Mouse (Mus musculus) neural tube, embryonic 15.5 days (tissue): ENCODE results near the gene Ubxn11. TPM values are rescaled to one million over a fixed set of nuclear protein-coding genes. Genes with fewer than 3 reads are reported as not detected.
"Not testable (repeated sequence)": the region's sequence is repeated elsewhere in the genome, so short reads cannot be mapped to it uniquely, and the experiment has no call there.

Experiments used
- ATAC-seq: fragments of 200-750 bp; cut with Nextera tagmentation; 2 replicates; pipeline ENCODE4 v1.8.0; 2017; ENCODE audit warnings: mild to moderate bottlenecking, moderate TSS enrichment, moderate library complexity; ENCODE audit not compliant: low FRiP score
- H3K27ac ChIP-seq: fragments of 300-500 bp; sonication (generic); replicated peaks from 2 replicates; pipeline ENCODE4 v1.5.1; 2015; ENCODE audit warnings: mild to moderate bottlenecking, inconsistent platforms
- H3K27me3 ChIP-seq: fragments of 300-500 bp; sonication (generic); replicated peaks from 2 replicates; pipeline ENCODE4 v1.6.1; 2015; ENCODE audit warnings: inconsistent platforms
- H3K36me3 ChIP-seq: fragments of 300-500 bp; sonication (generic); 2 replicates; pipeline ENCODE4 v1.6.1; 2015; ENCODE audit warnings: inconsistent platforms
- H3K4me1 ChIP-seq: fragments of 300-500 bp; sonication (generic); 2 replicates; pipeline ENCODE4 v1.6.1; 2015; ENCODE audit warnings: inconsistent platforms
- H3K4me2 ChIP-seq: fragments of 300-500 bp; sonication (generic); 2 replicates; pipeline ENCODE4 v1.6.1; 2015; ENCODE audit warnings: inconsistent platforms, mild to moderate bottlenecking, moderate library complexity
- H3K4me3 ChIP-seq: fragments of 300-500 bp; sonication (generic); replicated peaks from 2 replicates; pipeline ENCODE4 v1.5.1; 2015; ENCODE audit warnings: mild to moderate bottlenecking, inconsistent platforms
- H3K9ac ChIP-seq: fragments of 300-500 bp; sonication (generic); replicated peaks from 2 replicates; pipeline ENCODE4 v1.6.1; 2015; ENCODE audit warnings: mild to moderate bottlenecking, inconsistent platforms
- H3K9me3 ChIP-seq: fragments of 300-500 bp; sonication (generic); replicated peaks from 2 replicates; pipeline ENCODE4 v1.6.1; 2016; ENCODE audit warnings: inconsistent platforms
- WGBS: fragments of 180-500 bp; shearing (Covaris S2); methylation state at CpG from one replicate; pipeline ENCODE4 v1.1.7; 2015; ENCODE audit warnings: mixed read lengths; 5-methylcytosine and 5-hydroxymethylcytosine counted together
- polyA plus RNA-seq: library from polyadenylated mRNA; unstranded; fragments of >200 nt; fragmentation: Nextera tagmentation; extraction: Ambion mirVana; gene quantifications from 2 replicates; pipeline ENCODE4 v1.2.1, GENCODE M21; 2015

Ubxn11 gene
- polyA plus RNA-seq, 1 experiment from 2014 or later, result 19.4 TPM

DNA sequence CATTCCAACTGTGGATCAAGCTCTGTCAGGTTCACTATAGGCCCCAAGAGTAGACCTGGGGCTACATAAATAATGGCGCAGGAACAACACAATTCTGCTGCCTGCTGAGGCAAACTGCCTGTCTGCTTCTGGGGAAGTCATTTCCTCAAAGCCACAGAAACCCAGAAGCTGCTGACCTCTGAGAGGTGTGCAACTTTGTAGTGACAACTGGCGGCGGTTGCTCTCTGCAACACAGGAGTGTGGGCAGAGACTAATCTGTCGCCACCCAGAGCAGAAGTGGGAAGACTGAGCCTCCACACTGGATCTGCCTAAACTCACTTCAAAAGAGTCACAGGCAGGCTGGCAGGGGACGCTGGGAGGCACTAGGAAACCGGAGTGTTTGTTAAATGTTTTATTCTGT lies 27.1 kb downstream of the Ubxn11 start:
- H3K27me3 ChIP-seq, result no peaks in the 10 kb centered on the region
- no peak overlapping the region for H3K4me3 ChIP-seq
- peaks cover 31% of the 10 kb centered on the region for H3K4me1 ChIP-seq
- H3K4me2 ChIP-seq, result peak overlapping the region; percentile 87
- WGBS, result 61% methylated on average over 6 of the region's 6 CpGs
- no peak for ATAC-seq
- H3K27ac ChIP-seq, result 0 out of 2 replicates have a peak overlapping the region, but pooled peaks have one; percentile 86
- H3K9ac ChIP-seq, result no peak overlapping the region
- H3K9me3 ChIP-seq, result no peaks in the 10 kb centered on the region
- H3K36me3 ChIP-seq, result peaks cover 10% of the 10 kb centered on the region

DNA sequence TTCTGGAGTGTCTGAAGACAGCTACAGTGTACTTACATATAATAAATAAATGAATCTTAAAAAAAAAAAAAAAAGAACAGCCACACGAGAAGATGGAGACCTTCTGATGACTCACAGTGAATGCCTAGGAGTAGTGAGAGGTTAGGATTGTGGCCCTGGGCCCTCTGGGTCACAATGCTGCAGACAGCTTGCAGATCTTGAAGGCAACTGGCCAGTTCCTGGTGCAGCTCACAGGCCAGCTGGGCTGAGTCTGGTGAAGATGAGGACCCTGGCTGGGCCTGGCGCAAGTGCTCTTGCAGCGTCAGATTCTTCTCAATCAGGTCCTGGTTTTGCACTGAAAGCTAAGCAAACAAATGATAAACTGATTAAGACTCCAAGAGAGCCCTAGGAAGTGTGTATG lies 29.7 kb downstream of the Ubxn11 start:
- Histone ChIP-seq H3K9ac (no peak overlapping the region), H3K27me3 (no peaks in the 10 kb centered on the region), H3K36me3 (peaks cover 10% of the 10 kb centered on the region), H3K27ac (no peak overlapping the region), H3K4me3 (no peak overlapping the region), H3K4me1 (peaks cover 20% of the 10 kb centered on the region), H3K4me2 (no peak overlapping the region), H3K9me3 (no peaks in the 10 kb centered on the region)
- no peak for ATAC-seq
- 89% methylated on average over 3 of the region's 3 CpGs for WGBS

DNA sequence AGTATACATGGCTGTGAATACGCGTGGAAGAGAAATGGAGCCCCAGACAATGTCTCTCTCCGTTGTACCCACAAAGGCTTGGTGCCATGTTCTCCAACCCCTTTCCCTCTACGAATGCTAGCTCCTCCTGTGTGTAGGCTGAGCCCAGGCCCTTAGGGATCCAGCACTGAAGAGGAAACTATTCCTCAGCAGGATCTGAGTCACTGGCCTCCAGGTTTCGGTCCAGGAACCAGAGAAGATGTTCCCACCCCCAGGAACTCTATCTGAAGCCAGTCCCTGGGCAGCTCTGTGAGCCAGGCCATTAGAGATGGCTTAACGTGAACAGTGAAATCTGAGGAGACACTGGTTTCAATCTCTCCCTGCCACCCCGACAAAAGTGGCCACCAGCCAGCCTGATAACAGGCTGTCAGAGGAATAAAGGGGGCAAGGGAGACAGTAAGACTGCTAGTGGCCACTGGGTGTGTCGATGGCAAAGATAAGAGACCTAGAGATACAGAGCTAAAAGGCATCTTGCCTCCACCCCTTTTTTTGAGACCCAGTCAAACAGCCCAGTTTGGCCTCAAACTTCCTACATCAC lies 30.2 kb downstream of the Ubxn11 start:
- peaks cover 14% of the 10 kb centered on the region for H3K36me3 ChIP-seq
- no peak overlapping the region for H3K4me3 ChIP-seq
- peaks cover 15% of the 10 kb centered on the region for H3K4me1 ChIP-seq
- H3K4me2 ChIP-seq, result no peak overlapping the region
- WGBS, result 87% methylated on average over 8 of the region's 8 CpGs
- H3K9me3 ChIP-seq, result no peaks in the 10 kb centered on the region
- no peaks in the 10 kb centered on the region for H3K27me3 ChIP-seq
- ATAC-seq, result no peak
- H3K27ac ChIP-seq, result no peak overlapping the region
- no peak overlapping the region for H3K9ac ChIP-seq

- Histone ChIP-seq H3K4me1 (no peaks in the 10 kb centered on the region), H3K27ac (no peak overlapping the region), H3K9me3 (no peaks in the 10 kb centered on the region), H3K27me3 (no peaks in the 10 kb centered on the region), H3K36me3 (peaks cover 10% of the 10 kb centered on the region; the same call in 1 of the 2 replicates), H3K9ac (no peak overlapping the region), H3K4me2 (no peak overlapping the region), H3K4me3 (no peak overlapping the region)
- 79% methylated on average over 3 of the region's 3 CpGs for WGBS
- no peak for ATAC-seq
These were observed 34.0 kb downstream of the Ubxn11 start for GRCm38 (mm10) chr4:134136280-134136926.

DNA sequence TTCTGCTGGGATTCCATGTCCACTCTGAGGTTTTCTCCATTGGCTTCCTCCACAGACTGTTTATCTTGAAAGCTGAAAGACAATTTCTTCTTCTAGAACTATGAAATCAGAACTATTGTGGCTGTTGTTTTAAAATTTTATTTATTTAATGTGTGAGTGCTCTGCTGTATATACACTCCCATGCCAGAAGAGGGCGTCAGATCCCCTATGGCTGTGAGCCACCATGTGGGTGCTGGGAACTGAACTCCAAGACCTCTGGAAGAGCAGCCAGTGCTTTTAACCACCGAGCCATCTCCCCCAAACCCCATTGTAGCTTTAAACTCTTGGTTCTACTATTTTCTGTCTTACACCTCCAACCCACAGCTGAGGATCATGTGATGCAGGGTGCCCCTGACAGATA lies 36.5 kb downstream of the Ubxn11 start:
- peaks cover 10% of the 10 kb centered on the region; the same call in 1 of the 2 replicates for H3K36me3 ChIP-seq
- no peak overlapping the region for H3K4me2 ChIP-seq
- ATAC-seq, result no peak
- no peaks in the 10 kb centered on the region for H3K27me3 ChIP-seq
- no peak overlapping the region for H3K27ac ChIP-seq
- H3K4me3 ChIP-seq, result no peak overlapping the region
- no peaks in the 10 kb centered on the region for H3K4me1 ChIP-seq
- H3K9ac ChIP-seq, result no peak overlapping the region
- 90% methylated on average over 2 of the region's 2 CpGs for WGBS
- H3K9me3 ChIP-seq, result no peaks in the 10 kb centered on the region

GRCm38 (mm10) chr4:134144297-134144696 lies 41.9 kb downstream of the Ubxn11 start:
- ATAC-seq, H3K27me3 ChIP-seq, H3K9me3 ChIP-seq, H3K4me2 ChIP-seq, H3K27ac ChIP-seq, H3K4me1 ChIP-seq, H3K9ac ChIP-seq, H3K4me3 ChIP-seq: not testable (repeated sequence)
- 96% methylated on average over 5 of the region's 5 CpGs for WGBS
- H3K36me3 ChIP-seq, result peaks cover 27% of the 10 kb centered on the region

- Histone ChIP-seq H3K9ac (no peak overlapping the region), H3K27ac (no peak overlapping the region), H3K36me3 (peaks cover 48% of the 10 kb centered on the region), H3K4me3 (no peak overlapping the region), H3K27me3 (no peaks in the 10 kb centered on the region), H3K4me2 (no peak overlapping the region), H3K9me3 (no peaks in the 10 kb centered on the region), H3K4me1 (no peaks in the 10 kb centered on the region)
- no peak for ATAC-seq
- WGBS, result 95% methylated on average over 4 of the region's 4 CpGs
These were observed 47.0 kb downstream of the Ubxn11 start for GRCm38 (mm10) chr4:134149389-134149788.

- no peak for ATAC-seq
- WGBS, result 94% methylated on average over 3 of the region's 3 CpGs
- H3K27ac ChIP-seq, result no peak overlapping the region
- no peak overlapping the region for H3K4me2 ChIP-seq
- no peak overlapping the region for H3K4me3 ChIP-seq
- no peak overlapping the region for H3K9ac ChIP-seq
- no peaks in the 10 kb centered on the region for H3K27me3 ChIP-seq
- H3K4me1 ChIP-seq, result no peaks in the 10 kb centered on the region
- H3K9me3 ChIP-seq, result no peaks in the 10 kb centered on the region
- peaks cover 48% of the 10 kb centered on the region for H3K36me3 ChIP-seq
These were observed 49.7 kb downstream of the Ubxn11 start for GRCm38 (mm10) chr4:134152112-134152511.

DNA sequence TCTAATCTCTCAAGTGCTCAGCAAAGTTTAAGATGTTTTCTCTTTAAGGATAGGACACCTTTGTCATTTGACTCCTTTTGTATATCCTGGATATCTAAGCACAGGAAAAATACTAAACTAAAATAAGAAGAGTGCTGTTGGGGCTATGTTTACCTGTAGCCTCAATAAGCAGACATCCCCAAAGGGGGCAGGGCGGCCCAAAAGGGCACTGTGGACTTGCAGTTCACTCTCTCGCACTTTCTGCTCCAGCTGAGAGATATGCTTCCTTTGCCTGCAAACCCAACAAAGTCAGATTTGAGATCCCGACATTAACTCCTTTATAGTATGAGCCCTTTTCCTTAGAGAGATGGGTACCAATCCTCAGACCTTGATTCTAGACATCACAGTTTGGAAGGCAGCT lies 51.3 kb downstream of the Ubxn11 start:
- H3K27ac ChIP-seq, result no peak overlapping the region
- H3K4me2 ChIP-seq, result no peak overlapping the region
- peaks cover 33% of the 10 kb centered on the region for H3K36me3 ChIP-seq
- no peak for ATAC-seq
- no peak overlapping the region for H3K4me3 ChIP-seq
- H3K27me3 ChIP-seq, result no peaks in the 10 kb centered on the region
- H3K9me3 ChIP-seq, result no peaks in the 10 kb centered on the region
- 92% methylated on average over 3 of the region's 3 CpGs for WGBS
- no peak overlapping the region for H3K9ac ChIP-seq
- H3K4me1 ChIP-seq, result no peaks in the 10 kb centered on the region

GRCm38 (mm10) chr4:134154354-134154753 lies 52.0 kb downstream of the Ubxn11 start:
- no peak overlapping the region for H3K4me2 ChIP-seq
- no peak overlapping the region for H3K4me3 ChIP-seq
- no peak overlapping the region for H3K27ac ChIP-seq
- no peak overlapping the region for H3K9ac ChIP-seq
- 97% methylated on average over 3 of the region's 3 CpGs for WGBS
- H3K4me1 ChIP-seq, result no peaks in the 10 kb centered on the region
- peaks cover 28% of the 10 kb centered on the region for H3K36me3 ChIP-seq
- ATAC-seq, result no peak
- no peaks in the 10 kb centered on the region for H3K9me3 ChIP-seq
- H3K27me3 ChIP-seq, result no peaks in the 10 kb centered on the region

DNA sequence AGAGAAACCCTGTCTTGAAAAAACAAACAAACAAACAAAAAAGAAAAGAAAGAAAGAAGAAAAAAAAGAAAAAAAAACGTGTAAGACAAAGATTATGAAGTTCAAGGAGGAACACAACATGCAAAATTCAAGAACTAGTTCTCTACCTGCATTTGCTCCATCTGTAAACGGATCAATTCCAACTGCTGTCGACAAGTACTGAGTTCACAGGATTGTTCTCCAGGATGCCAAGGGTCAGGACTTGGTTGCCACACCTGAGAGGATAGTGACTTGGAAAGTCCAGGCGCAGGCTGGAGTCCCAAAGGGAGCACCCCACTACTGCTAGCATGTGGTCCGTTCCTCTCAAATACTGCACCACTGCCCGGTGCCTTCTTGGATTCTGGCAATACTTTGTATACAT lies 53.2 kb downstream of the Ubxn11 start:
- Histone ChIP-seq H3K27me3 (no peaks in the 10 kb centered on the region), H3K9ac (no peak overlapping the region), H3K36me3 (peaks cover 28% of the 10 kb centered on the region), H3K27ac (no peak overlapping the region), H3K4me3 (no peak overlapping the region), H3K9me3 (no peaks in the 10 kb centered on the region), H3K4me1 (no peaks in the 10 kb centered on the region), H3K4me2 (no peak overlapping the region)
- WGBS, result 93% methylated on average over 6 of the region's 6 CpGs
- no peak for ATAC-seq

- WGBS, result 95% methylated on average over 10 of the region's 10 CpGs
- H3K4me3 ChIP-seq, result no peak overlapping the region
- H3K4me1 ChIP-seq, result no peaks in the 10 kb centered on the region
These were observed 53.6 kb downstream of the Ubxn11 start for GRCm38 (mm10) chr4:134155961-134156465.

More at GRCm38 (mm10) chr4:134155961-134156465, 53.6 kb downstream of the Ubxn11 start:
- Histone ChIP-seq H3K4me2 (no peak overlapping the region), H3K9ac (no peak overlapping the region), H3K27me3 (no peaks in the 10 kb centered on the region), H3K9me3 (no peaks in the 10 kb centered on the region), H3K36me3 (peaks cover 24% of the 10 kb centered on the region), H3K27ac (no peak overlapping the region)
- no peak for ATAC-seq
